Mouse (Mus musculus): ENCODE measurements around the gene Sbf1.

Sbf1 gene

DNA sequence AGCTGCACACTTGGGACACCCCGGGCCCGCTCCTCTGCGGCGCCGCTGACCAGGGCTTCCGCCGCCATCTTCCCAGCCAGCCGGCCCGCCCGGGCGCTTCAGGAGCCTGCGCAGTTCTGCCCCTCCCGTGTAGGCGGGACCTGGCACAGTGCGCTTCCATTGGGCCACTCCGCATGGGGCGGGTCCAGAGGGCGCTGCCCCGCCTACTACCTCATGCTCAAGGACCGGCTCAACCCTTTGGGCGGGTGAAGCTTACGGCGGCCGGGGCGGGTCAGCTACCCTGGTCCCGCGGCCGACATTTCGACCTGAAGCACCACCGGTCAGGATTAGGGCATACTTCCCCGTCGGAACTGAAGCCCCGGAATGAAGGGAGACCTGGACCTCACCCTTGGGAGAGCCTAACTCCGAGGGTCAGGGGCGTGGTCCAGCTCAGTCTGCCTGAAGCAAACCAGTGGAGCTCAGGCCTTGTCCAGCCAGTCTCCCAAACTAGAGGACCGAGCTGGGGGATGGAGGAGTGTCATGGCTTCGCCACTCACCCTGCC, at the start of gene Sbf1:
Gene Sbf1, minus strand, starts transcription at position 122 of the 542 bp plus-strand sequence.
- peak; percentile 96 for DNase-seq (ENCODE audit: extremely low spot score)

DNA sequence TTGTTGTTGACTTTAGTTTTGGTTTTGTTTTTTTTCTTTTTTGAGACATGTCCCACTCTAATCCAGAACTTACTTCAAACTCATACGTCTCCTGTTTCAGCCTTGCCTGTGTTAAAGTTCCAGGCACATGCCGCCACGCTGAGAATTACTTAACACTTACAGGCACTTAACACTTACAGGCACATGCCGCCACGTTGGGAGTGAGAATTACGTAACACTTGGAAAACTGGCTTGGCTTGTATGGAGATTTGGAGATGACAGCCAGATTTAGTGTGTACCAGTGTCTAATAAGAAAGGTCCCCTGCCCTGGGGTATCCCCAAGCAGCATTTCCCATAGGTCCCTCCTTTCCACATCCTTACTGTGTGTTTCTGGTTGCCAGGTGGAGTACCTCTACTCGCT, 47.9 kb upstream of the Sbf1 start:
- DNase-seq (ENCODE audit: extremely low spot score) = no peak

DNA sequence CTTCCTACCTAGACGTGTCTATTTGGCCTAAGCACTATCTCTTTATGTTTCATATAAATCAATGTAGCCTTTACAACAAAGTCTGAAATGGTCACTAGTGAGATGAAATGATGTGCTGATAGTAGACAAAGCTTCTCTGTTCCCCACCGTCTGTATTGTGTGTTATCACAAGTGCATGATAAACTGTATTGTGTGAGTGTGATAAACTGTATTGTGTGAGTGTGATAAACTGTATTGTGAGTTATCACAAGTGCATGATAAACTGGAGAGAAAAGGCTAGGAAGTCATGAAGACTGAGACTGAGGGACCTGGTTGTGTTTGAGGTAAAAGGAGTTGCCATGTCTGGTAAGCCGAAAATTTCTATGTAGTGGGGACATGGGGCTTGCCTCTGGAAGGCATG, 43.7 kb upstream of the Sbf1 start:
- no peak for DNase-seq (ENCODE audit: extremely low spot score)

DNA sequence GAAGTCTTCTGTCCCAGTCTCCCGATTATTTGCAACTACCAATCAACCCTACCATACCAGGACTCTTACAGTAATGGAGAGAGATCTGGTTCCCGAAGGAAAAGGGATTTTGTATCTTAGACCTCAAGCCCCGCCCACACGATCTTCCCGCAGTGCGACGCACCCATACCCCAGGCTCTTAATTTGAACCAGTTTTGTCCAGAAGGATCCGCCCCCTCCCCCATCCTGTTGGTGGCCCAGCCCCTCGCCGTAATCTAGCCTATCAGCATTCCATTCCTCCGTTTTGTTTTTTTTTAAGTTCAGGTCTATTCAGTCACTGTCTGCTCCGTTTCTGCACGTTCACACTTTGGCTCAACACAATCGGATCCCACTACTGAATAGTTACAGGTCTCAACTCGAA, 41.3 kb upstream of the Sbf1 start:
- DNase-seq (ENCODE audit: extremely low spot score) = peak; percentile 91

DNA sequence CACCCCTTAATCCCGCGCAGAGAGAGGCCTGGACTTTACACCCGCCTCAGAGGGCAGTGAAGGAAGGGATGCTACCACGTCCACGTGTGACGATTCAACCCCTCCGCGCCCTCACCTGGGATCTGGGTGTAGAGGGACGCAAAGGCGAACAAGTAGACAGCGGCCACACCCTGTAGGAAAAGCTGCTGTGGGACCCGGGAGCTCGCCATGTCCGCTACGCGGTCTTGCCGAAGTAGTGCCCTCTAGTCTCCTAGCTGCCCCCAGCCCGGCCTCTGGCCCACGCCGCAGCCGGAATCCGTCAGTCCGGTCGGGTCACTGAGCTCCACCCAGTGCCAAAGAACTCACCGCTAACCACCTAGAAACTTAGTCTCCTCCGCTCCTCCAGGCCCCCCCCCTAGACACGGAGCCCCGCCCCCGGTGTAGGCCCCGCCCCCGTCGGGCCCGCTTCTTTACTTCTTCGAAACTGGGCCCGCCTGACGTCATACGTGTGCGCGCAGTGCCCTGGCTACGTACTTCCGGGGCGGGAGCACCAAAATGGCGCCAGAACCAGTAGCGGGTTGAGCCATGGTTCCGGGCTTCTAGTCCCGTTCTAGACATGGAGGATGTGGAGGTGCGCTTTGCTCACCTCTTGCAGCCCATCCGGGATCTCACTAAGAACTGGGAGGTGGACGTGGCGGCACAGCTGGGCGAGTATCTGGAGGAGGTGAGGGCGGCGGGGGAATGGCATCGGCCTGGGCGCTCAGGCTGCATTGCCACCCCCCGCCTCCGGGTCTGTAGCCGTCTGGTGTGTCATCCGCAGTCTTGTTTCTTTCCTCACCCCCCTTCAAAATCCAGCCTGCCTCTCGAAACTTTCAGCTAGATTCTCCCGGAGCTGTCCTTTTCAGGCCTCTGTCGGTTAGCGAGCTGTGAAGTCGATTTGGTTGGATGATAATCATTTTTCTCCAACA, 40.4 kb upstream of the Sbf1 start, which contains the start of the genes Lmf2 and Ncaph2:
Gene Lmf2, minus strand, starts transcription at position 419 of the 947 bp plus-strand sequence.
Gene Ncaph2, plus strand, starts transcription at position 479 of the 947 bp plus-strand sequence.
- peak; percentile 98 for DNase-seq (ENCODE audit: extremely low spot score)

DNA sequence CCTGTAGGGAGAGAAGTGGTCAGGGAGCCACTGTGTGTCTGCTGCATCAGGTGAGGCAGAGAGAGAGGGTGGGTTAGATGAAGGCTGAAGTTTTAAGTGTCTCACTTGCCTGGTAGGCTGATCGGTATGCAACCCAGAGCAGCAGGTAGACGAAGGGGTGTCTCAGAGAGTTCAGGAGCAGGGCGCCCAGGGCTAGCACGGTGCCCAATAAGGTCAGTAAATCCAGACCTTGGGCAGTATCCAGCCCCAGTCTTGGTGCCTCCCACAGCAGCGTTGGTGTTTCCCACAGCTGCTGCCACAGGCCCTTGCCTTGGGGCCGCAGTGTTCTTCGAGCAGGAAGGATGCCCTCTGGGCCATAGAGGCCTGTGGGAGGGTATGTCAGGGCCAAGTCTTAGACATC, 39.3 kb upstream of the Sbf1 start:
- no peak for DNase-seq (ENCODE audit: extremely low spot score)

DNA sequence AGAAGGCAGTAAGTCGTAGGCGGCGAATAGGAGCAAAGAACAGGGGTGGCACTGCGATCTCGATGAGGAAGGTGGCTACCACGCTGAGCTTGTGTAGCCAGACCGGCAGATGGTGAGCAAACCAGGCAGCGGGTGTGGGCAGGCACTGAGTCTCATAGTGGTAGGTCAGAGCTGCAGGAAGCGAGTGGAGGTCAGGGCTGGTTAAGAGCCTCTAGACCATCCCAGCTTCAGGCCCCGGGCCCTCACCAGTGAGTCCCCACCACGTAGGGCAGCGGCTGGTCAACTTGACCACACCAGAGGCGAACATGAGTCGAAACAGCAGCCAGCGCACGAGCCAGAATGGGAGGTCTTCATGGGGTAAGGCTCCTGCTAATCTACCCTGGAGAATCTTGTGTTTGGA, 38.7 kb upstream of the Sbf1 start:
- no peak for DNase-seq (ENCODE audit: extremely low spot score)

DNA sequence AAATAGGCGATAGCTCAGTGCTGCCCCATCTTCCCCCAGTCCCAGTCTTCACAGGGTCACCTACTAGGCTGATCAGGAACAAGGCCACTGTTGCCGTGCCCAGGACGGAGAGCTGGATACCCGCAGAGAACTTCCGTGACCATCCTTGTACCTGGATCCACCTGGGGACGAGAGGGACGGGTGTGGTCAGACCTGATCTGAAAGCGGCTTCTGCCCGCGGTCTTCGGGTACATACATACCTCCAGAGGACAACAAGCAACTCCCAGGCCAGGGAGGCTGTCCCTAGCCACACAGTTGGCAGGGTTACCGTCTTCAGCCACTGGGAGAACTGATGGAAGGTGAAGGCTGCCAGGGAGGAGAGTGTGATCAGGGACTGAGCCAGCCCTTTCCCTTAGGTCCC, 37.7 kb upstream of the Sbf1 start:
- DNase-seq (ENCODE audit: extremely low spot score) = no peak

DNA sequence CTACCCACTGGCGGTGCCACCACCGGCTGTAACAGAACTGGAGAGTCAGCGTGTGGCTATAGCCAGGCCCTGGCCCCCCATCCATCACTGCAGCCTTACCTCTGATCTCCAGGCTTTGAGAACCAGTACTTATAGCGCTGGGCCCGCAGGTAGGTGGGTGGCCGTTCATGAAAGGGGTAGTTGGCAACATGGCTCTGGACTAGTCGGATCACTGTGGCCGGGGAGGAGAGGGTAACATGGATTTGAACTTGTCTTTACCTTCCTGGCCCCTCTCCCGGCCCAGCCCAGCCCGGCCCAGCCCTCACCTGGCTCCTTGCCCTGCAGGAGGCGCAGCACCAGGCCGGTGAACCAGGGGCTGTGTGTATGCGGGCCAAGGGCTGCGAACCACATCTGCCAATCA, 36.9 kb upstream of the Sbf1 start:
- no peak for DNase-seq (ENCODE audit: extremely low spot score)

DNA sequence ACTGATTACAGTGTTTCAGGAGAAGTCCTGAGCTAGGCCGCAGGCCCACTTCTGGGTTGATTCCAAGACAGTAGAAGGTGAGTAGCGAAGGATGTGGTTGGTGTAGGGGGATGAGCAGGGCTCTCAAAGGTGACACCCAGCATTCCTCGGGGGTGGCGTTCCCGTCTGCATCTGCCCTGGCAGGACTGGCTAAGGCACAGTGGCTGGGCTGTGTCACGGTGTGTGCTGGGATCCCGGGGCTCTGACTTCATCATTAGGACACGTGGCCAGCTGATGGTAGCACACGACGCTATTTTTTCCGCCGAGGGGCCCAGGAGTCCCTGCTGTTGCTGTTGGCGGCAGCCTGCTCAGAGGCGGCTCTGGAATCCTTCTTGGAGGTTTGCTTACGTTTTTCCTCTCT, 36.2 kb upstream of the Sbf1 start:
- no peak for DNase-seq (ENCODE audit: extremely low spot score)

DNA sequence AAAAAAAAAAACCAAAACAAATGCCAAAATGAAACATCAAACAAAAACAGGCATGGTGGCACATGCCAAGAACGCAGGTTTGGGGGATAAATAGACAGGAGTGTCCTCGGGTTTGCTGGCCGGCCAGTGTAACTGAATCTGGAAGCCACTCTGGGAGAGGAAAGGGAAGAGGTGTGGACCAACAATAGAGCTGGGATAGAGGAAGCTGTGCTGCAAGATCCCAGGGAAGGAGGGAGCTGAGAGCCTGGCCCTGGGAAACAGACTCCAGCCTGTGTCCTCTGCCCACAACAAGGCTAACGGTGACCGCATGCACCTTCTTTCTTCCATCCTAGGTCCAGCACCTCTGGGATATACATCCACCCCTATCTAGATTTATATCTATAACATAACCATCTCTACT, 35.3 kb upstream of the Sbf1 start:
- DNase-seq (ENCODE audit: extremely low spot score) = no peak

DNA sequence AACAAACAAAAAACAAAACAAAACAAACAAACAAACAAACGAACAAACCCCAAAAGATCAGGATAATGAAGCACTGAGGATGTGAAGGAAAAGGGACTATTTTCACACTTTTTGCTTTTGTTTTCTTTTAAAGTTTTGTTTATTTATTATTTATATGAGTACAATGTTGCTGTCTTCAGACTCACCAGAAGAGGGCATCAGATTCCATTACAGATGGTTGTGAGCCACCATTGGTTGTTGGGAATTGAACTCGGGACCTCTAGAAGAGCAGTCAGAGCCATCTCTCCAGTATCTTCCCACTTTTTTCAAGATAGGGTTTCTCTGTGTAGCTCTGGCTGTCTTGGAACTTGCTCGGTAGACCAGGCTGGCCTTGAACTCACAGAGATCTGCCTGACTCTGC, 28.2 kb upstream of the Sbf1 start:
- DNase-seq (ENCODE audit: extremely low spot score) = no peak

DNA sequence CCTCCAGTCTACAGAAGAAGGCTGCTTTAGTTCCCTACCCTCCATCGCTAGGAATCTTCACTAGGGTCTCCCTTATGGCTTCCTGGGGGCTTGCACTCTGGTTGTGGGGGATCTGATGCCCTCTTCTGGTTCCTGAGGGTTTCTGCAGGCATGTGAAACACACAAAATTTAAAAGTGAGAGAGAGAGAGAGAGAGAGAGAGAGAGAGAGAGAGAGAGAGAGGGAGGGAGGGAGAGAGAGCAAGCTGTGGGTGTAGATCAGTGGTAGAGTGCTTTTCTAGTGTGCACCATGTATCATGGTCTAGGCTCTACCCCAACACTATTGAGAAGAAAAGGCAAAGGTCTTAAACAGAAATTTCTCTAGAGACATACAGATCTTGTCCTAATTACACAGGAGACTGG, 26.6 kb upstream of the Sbf1 start:
- DNase-seq (ENCODE audit: extremely low spot score) = no peak

DNA sequence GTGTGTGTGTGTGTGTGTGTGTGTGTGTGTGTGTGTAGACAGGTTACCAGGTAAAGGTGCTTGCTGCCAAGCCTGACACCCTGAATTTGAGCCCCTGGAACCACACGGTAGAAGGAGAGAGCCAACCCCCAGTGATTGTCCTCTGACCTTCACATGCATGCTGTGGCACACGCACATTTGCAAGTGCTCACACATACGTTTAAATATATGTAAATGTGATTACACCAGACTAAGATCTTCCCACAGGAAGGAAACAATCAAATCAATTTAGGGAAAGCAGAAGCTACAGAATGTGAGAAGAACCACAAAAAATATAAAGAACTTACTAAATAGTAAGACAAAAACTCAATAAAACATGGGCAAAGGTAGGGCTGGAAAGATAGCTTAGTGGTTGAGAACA, 25.0 kb upstream of the Sbf1 start:
- DNase-seq (ENCODE audit: extremely low spot score) = no peak

DNA sequence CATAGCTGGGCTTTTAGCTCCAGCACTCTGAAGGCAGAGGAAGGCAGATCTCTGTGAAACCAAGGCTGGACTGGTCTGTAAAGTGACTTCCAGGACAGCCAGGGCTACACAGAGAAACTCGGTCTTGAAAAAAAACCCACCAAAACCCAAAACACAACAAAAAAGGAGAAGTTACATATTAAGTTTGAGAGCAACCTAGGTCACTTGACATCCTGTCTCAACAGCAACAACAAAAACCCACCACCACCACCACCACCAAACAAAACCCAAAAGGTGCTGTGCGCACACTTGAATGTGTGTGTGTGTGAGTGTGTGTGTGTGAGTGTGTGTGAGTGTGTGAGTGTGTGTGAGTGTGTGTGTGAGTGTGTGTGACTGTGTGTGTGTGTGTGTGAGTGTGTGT, 24.6 kb upstream of the Sbf1 start:
- DNase-seq (ENCODE audit: extremely low spot score) = no peak

DNA sequence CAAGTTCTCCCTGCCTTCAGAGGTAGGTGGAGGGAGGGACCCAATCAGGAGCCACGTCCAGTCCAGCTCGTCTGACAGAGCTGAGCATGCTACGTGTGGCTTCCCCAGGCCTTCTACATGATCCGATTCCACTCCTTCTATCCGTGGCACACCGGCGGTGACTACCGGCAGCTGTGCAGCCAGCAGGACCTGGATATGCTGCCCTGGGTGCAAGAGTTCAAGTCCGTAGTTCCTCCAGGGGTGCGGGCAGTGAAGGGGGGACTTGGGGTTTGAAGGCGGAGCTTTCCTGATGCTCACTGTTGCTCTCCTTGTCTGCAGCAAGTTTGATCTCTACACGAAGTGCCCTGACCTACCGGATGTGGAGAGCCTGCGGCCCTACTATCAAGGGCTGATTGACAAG, 21.3 kb upstream of the Sbf1 start:
- DNase-seq (ENCODE audit: extremely low spot score) = no peak

DNA sequence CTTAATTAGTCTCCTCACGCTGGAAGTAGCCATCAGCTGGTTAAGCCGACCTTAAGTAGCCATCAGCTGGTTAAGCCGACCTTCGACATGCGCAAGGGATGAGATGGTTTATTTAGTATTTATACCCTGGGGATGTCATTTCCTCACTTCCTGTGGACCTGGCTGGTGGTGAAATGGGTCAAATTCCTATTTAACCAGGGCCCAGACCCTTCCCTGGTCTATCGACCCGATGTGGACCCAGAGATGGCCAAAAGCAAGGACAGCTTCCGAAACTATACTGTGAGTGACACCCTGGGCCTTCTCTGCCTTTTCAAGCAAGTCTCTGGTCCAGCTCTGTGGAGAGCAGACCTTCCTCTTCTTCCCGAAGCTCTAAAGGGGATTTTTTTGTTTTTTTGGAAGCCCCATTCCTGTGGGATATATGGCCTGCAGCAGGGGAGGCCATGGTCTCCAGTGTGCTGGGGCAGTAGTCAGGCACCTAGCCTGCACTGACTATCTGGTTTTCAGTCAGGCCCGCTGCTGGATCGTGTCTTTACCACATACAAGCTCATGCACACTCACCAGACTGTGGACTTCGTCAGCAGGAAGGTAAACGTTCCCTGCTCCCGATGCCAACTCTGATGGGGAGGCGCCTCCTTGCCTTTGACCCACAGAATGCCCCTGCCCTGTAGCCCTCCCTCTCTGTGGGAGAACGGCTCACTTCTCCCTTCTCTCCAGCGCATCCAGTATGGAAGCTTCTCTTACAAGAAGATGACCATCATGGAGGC, 19.8 kb upstream of the Sbf1 start:
- DNase-seq (ENCODE audit: extremely low spot score) = no peak

DNA sequence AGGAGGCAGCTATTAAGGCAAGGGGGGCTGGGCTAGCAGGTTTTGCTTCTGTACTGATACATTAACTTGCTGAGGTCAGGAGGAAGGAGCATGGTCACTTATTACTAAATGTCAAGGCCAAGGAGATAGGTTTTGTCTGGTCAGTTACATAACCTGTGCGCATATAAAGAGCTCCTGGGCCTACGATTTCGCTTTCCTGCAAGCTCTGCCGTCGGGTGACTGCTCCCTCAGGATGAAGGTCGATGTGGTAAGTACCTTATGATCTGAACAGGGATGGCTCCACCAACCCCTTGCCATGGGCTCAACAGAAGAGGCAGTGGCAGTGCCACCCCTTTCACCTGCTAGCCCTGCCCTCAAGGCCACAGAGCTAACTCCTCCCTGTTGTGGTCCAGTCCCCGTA, 19.2 kb upstream of the Sbf1 start, which contains the start of gene Miox:
Gene Miox, plus strand, starts transcription at position 128 of the 400 bp plus-strand sequence.
- no peak for DNase-seq (ENCODE audit: extremely low spot score)

DNA sequence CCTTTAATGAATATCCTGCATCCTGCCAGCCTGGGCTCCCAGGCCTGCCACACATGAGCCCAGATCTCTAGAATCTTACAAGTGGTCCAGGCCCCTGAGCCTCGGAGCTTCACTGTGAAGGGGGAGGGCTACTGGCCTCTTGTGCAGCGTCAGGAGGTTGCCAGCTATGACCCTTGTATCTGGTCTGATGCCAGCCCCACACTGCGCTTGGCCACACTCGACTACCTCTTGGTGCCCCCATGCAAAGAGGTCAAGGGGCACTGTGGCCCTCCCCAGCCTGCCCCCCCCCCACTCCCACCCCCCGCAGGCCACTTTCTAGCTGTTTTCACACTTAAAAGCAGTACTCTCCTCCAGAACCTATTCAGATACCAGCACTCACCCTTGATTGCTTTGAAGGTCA, 11.3 kb upstream of the Sbf1 start:
- no peak for DNase-seq (ENCODE audit: extremely low spot score)

DNA sequence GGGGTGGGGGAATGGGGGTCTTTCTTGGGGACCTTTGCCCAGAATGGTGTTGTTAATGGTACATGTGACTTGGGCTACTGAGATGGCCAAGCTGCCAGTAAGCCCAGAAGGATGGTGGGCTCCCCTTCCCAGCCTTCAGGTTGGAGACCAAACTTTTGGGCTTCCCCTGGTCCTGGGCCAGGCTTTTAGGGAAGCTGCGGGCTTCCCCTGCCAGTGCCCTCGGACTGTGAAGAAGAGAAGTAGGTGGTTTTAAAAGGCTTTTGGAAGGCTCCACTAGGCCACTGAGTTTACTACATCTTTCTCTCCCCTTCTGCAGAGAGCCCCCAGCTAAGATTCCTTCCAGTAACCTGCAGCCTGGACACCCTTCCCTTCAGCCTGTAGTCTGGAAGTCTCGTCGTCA, 8.5 kb upstream of the Sbf1 start:
- no peak for DNase-seq (ENCODE audit: extremely low spot score)

DNA sequence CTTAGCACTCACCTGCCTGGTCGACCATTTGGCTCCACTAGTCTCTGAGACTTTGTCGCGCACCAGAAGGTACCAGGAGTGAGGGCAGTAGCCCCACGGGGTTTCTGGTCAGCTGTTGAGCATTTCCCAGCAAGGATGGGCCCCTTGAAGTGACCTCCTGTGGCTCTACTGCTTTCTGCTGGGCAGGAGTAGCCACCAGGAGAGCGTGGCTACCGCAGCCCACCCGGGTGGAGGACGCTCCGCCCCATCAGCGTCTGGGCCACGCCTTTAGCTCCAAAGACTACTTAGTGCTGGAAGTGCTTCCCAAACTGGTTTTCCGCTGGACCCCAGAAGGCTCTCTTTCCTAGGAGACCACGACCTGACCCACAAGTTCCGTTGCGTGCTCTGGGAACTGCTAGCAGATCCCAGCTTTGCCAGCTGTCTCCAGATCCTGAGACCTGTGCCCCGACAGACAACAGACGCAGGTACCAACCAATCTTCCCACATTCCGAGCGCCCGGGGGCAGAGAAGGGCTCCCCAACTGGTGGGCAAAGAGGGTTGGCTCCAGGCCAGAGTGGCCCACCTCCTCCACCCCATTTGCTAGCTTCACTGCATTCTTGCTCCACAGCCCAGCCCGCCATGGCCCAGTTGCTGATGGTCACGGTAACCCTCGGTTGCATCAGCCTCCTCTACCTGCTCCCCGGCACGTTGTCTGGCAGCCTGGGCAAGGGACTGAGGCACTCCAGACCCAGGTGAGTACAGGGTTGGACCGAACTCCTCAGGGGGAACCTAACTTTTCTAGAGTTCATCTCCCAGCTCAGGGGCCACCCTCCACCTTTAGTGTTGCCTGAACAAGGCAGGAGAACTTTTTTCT, 7.8 kb upstream of the Sbf1 start, which contains the start of gene Adm2:
Gene Adm2, plus strand, starts transcription at position 51 of the 853 bp plus-strand sequence.
- peak; percentile 7 for DNase-seq (ENCODE audit: extremely low spot score)

Data from embryo, embryonic 9.5 days (tissue).